Comparison of ENCODE assay signal across 7 mouse cellular contexts in genomic region chr13:25187326-25187710, GRCm38 (mm10).
DNase-seq lines count a peak whose midpoint lies in the region; ATAC-seq and TF ChIP-seq lines count a peak whose summit lies in the region.

No protein-coding gene starts in this region.

- peak overlapping the region; percentile 61 for H3K27ac ChIP-seq in layer of hippocampus, adult 2 months
- no peak overlapping the region for H3K27ac ChIP-seq in hindbrain, embryonic 12.5 days
- no peak overlapping the region for H3K27ac ChIP-seq in midbrain, postnatal 0 days (ENCODE audit: low read depth, low read length)

- H3K9me3 ChIP-seq in hindbrain, embryonic 12.5 days (replicated peaks), result no peaks in the 10 kb centered on the region
- H3K9me3 ChIP-seq in midbrain, postnatal 0 days (ENCODE audit: low read length), result no peaks in the 10 kb centered on the region

- no peaks in the 10 kb centered on the region for H3K27me3 ChIP-seq in hindbrain, embryonic 12.5 days
- H3K27me3 ChIP-seq in midbrain, postnatal 0 days (ENCODE audit: insufficient read depth, low read length), result no peaks in the 10 kb centered on the region

- peak; percentile 75 for TF ChIP-seq CTCF in layer of hippocampus, adult 2 months (conservative IDR thresholded peaks at IDR 0.05)
- TF ChIP-seq CTCF in midbrain, postnatal 0 days (IDR thresholded peaks at IDR 0.05), result peak; percentile 75

- peak overlapping the region; percentile 49 for H3K4me3 ChIP-seq in layer of hippocampus, adult 2 months
- no peak overlapping the region for H3K4me3 ChIP-seq in hindbrain, embryonic 12.5 days
- no peak overlapping the region for H3K4me3 ChIP-seq in midbrain, postnatal 0 days (ENCODE audit: low read depth, low read length)

- ATAC-seq in hindbrain, embryonic 12.5 days (ENCODE audit: low FRiP score), result peak; percentile 69; the same call in 1 of the 2 replicates
- peak; percentile 7; the same call in 1 of the 2 replicates for ATAC-seq in midbrain, postnatal 0 days (ENCODE audit: low FRiP score)
- no peak for ATAC-seq in CD4-positive, CD25-positive, alpha-beta regulatory T cell, adult 4 months

- H3K9ac ChIP-seq in hindbrain, embryonic 12.5 days, result no peak overlapping the region
- H3K9ac ChIP-seq in midbrain, postnatal 0 days (replicated peaks; ENCODE audit: low read length, poor library complexity, severe bottlenecking), result no peak overlapping the region

- DNase-seq in layer of hippocampus, adult 2 months (ENCODE audit: low spot score in 2 of 2), result peak in 1 of 2 experiments; percentile 20
- no peak for DNase-seq in layer of hippocampus, adult 9-10 months (ENCODE audit: low spot score)
- peak; percentile 61 for DNase-seq in embryo, embryonic 11 days
- peak; percentile 79 for DNase-seq in midbrain, postnatal 0 days (ENCODE audit: low spot score)
- DNase-seq in adrenal gland, postnatal 10 days, result no peak

- 9% methylated on average over 6 of the region's 6 CpGs for WGBS in hindbrain, embryonic 12.5 days
- WGBS in midbrain, postnatal 0 days, result 3% methylated on average over 6 of the region's 6 CpGs

- peaks cover 13% of the 10 kb centered on the region for H3K4me1 ChIP-seq in hindbrain, embryonic 12.5 days
- H3K4me1 ChIP-seq in midbrain, postnatal 0 days (ENCODE audit: insufficient read depth, low read length), result 0 out of 2 replicates have a peak, but pooled peaks cover 4% of the 10 kb centered on the region

- no peaks in the 10 kb centered on the region for H3K36me3 ChIP-seq in hindbrain, embryonic 12.5 days
- no peaks in the 10 kb centered on the region for H3K36me3 ChIP-seq in midbrain, postnatal 0 days (ENCODE audit: insufficient read depth, low read length)

- H3K4me2 ChIP-seq in hindbrain, embryonic 12.5 days (replicated peaks), result peak overlapping the region; percentile 29
- peak overlapping the region; percentile 7; the same call in 1 of the 2 replicates for H3K4me2 ChIP-seq in midbrain, postnatal 0 days (ENCODE audit: low read depth, low read length, poor library complexity, severe bottlenecking)

Comparison
In these comparisons a context has a peak if more than half of its experiments do, and no peak if none do; other contexts are left out.
1. DNase-seq: peak in embryo, embryonic 11 days (single experiment) and midbrain, postnatal 0 days (single experiment); none in layer of hippocampus, adult 9-10 months (single experiment) and adrenal gland, postnatal 10 days (single experiment).